Mouse (Mus musculus) hindbrain, embryonic 16.5 days (tissue): ENCODE measurements around the gene Necab2. TPM values are rescaled to one million over a fixed set of nuclear protein-coding genes. Genes with fewer than 3 reads are reported as not detected.

ENCODE experiments used
- ATAC-seq: fragments of 200-750 bp; cut with Nextera tagmentation; 2 replicates; pipeline ENCODE4 v1.8.0; 2017; ENCODE audit warnings: moderate TSS enrichment, moderate library complexity
- H3K27ac ChIP-seq: fragments of 300-500 bp; sonication (generic); 2 replicates; pipeline ENCODE4 v1.5.1; 2014; ENCODE audit warnings: low read depth, mild to moderate bottlenecking, control low read depth, low read length, moderate library complexity
- H3K27me3 ChIP-seq: fragments of 300-500 bp; sonication (generic); replicated peaks from 2 replicates; pipeline ENCODE4 v1.6.1; 2014; ENCODE audit warnings: low read length; ENCODE audit not compliant: control insufficient read depth, insufficient read depth
- H3K36me3 ChIP-seq: fragments of 300-500 bp; sonication (generic); 2 replicates; pipeline ENCODE4 v1.6.1; 2014; ENCODE audit warnings: mild to moderate bottlenecking, low read length, moderate library complexity, mixed read lengths; ENCODE audit not compliant: control insufficient read depth, insufficient read depth
- H3K4me1 ChIP-seq: fragments of 300-500 bp; sonication (generic); 2 replicates; pipeline ENCODE4 v1.6.1; 2014; ENCODE audit warnings: low read depth, low read length; ENCODE audit not compliant: control insufficient read depth, insufficient read depth
- H3K4me2 ChIP-seq: fragments of 300-500 bp; sonication (generic); 2 replicates; pipeline ENCODE4 v1.6.1; 2014; ENCODE audit warnings: mild to moderate bottlenecking, low read length, control low read depth, moderate library complexity
- H3K4me3 ChIP-seq: fragments of 300-500 bp; sonication (generic); 2 replicates; pipeline ENCODE4 v1.5.1; 2014; ENCODE audit warnings: mild to moderate bottlenecking, low read length, control low read depth, moderate library complexity
- H3K9ac ChIP-seq: fragments of 300-500 bp; sonication (generic); 2 replicates; pipeline ENCODE4 v1.6.1; 2014; ENCODE audit warnings: low read depth, mild to moderate bottlenecking, control low read depth, low read length, moderate library complexity
- H3K9me3 ChIP-seq: fragments of 300-500 bp; sonication (generic); 2 replicates; pipeline ENCODE4 v1.6.1; 2014; ENCODE audit warnings: mild to moderate bottlenecking, low read length, moderate library complexity; ENCODE audit not compliant: control insufficient read depth
- WGBS: fragments of 180-500 bp; shearing (Covaris S2); extraction: QIAGEN DNeasy Blood & Tissue Kit; methylation state at CpG from one replicate; pipeline ENCODE4 v1.1.7; 2014; 5-methylcytosine and 5-hydroxymethylcytosine counted together
- polyA plus RNA-seq: library from polyadenylated mRNA; unstranded; fragments of >200 nt; fragmentation: Nextera tagmentation; extraction: Ambion mirVana; gene quantifications from 2 replicates; pipeline ENCODE4 v1.2.1, GENCODE M21; 2015

The Necab2 gene
- polyA plus RNA-seq, 1 experiment from 2014 or later = 56.9 TPM

- no peak for ATAC-seq
- H3K4me3 ChIP-seq = no peak overlapping the region
- H3K4me2 ChIP-seq = no peak overlapping the region
- H3K27me3 ChIP-seq = no peaks in the 10 kb centered on the region
- WGBS = 67% methylated on average over 5 of the region's 5 CpGs
- no peak overlapping the region for H3K9ac ChIP-seq
- no peaks in the 10 kb centered on the region for H3K9me3 ChIP-seq
- peaks cover 12% of the 10 kb centered on the region for H3K4me1 ChIP-seq
- H3K36me3 ChIP-seq = no peaks in the 10 kb centered on the region
- H3K27ac ChIP-seq = no peak overlapping the region
Measured at GRCm38 (mm10) chr8:119442013-119442412, 4.5 kb upstream of the Necab2 start.

DNA sequence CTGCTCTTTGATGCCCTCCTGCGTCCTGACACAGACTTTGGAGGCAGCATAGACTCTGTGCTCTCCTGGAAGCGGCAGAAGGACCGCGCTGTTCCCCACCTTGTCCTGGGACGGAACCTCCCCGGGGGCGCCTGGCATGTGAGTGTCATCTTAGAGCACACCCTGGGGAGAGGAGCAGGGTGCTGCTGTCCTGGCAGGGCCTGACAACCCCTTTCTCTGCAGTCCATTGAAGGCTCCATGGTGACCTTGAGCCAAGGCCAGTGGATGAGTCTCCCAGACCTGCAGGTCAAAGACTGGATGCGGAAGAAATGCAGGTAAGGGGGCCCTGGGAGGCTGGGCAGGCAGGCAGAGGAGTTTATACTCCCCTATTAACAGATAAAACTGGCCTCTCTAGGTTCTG, 3.5 kb upstream of the Necab2 start:
- Histone ChIP-seq H3K36me3 (no peaks in the 10 kb centered on the region), H3K4me3 (no peak overlapping the region), H3K9ac (no peak overlapping the region), H3K9me3 (no peaks in the 10 kb centered on the region), H3K4me2 (no peak overlapping the region), H3K4me1 (peaks cover 12% of the 10 kb centered on the region), H3K27ac (no peak overlapping the region), H3K27me3 (no peaks in the 10 kb centered on the region)
- ATAC-seq = no peak
- WGBS = 91% methylated on average over 8 of the region's 8 CpGs

DNA sequence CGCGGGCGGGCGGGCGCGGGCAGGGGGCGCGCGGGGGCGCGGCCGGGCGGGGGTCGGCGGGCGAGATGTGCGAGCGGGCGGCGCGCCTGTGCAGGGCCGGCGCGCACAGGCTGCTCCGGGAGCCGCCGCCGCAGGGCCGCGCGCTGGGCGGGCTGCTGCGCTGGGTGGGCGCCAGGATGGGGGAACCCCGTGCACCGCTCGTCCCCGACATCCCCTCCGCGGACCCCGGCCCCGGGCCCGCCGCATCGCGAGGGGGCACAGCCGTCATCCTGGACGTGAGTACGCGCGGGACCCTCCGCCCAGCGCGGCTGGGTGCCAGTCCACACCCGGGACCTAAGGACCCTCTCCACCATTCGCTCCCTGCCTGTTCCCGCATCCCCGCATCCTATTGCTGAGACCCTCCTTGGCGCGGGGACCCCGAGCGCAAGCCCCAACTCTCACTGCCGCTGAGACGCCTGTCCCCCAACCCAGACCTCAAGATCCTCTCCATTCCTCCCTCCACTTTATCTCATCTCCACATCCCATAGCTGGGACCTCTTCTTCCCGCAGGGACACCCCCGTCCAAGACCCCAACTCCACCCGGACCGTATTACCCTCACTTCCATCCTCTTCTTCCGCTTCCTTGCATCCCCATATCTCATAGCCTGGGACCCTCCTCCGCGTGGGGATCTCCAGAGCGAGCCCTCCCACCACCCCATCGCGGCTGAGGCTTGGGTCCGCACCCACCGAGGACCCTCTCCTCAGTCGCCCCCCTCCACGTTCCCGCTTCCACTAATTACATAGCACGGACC, 666 bp downstream of the Necab2 start:
- peak; percentile 54 for ATAC-seq
- H3K27ac ChIP-seq = peak overlapping the region; percentile 36
- WGBS = under 1% methylated on average over 44 of the region's 80 CpGs

DNA sequence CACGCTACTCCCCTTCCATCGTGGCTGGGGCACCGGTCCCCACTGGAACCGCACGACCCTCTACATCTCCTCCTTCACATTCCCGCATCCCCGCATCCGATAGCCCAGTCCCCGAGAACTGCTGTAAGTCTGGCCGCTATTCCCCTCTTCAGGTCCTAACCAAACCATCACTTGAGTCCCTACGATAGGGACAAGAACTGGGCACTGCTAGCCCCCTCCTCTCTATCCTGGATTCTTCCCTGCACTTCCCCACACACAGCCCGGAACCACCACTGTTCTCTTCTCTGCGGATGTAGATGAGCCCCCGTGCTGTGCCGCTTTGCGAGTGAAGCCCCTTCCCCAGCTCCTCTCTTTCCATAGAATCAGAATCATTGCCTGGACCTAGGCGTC, 1.3 kb downstream of the Necab2 start:
- no peak overlapping the region for H3K27ac ChIP-seq
- H3K27me3 ChIP-seq = 0 out of 2 replicates have a peak, but pooled peaks cover 2% of the 10 kb centered on the region
- H3K9me3 ChIP-seq = no peaks in the 10 kb centered on the region
- no peaks in the 10 kb centered on the region for H3K36me3 ChIP-seq
- H3K4me1 ChIP-seq = peaks cover 4% of the 10 kb centered on the region; the same call in 1 of the 2 replicates
- 1% methylated on average over 17 of the region's 17 CpGs for WGBS
- ATAC-seq = no peak
- H3K4me3 ChIP-seq = peak overlapping the region; percentile 78
- peak overlapping the region; percentile 87 for H3K9ac ChIP-seq
- peak overlapping the region; percentile 96 for H3K4me2 ChIP-seq

More for the DNA sequence above, 666 bp downstream of the Necab2 start:
- Histone ChIP-seq H3K4me1 (peaks cover 4% of the 10 kb centered on the region; the same call in 1 of the 2 replicates), H3K4me2 (peak overlapping the region; percentile 96), H3K9me3 (no peaks in the 10 kb centered on the region), H3K4me3 (peak overlapping the region; percentile 78), H3K9ac (peak overlapping the region; percentile 87), H3K27me3 (0 out of 2 replicates have a peak, but pooled peaks cover 2% of the 10 kb centered on the region), H3K36me3 (no peaks in the 10 kb centered on the region)

GRCm38 (mm10) chr8:119449627-119450026, 3.1 kb downstream of the Necab2 start:
- Histone ChIP-seq H3K9me3 (no peaks in the 10 kb centered on the region), H3K9ac (0 out of 2 replicates have a peak overlapping the region, but pooled peaks have one; percentile 13), H3K27ac (no peak overlapping the region), H3K27me3 (0 out of 2 replicates have a peak, but pooled peaks cover 2% of the 10 kb centered on the region), H3K4me3 (no peak overlapping the region), H3K4me1 (peaks cover 4% of the 10 kb centered on the region; the same call in 1 of the 2 replicates), H3K4me2 (no peak overlapping the region), H3K36me3 (no peaks in the 10 kb centered on the region)
- no peak for ATAC-seq
- 65% methylated on average over 12 of the region's 12 CpGs for WGBS

DNA sequence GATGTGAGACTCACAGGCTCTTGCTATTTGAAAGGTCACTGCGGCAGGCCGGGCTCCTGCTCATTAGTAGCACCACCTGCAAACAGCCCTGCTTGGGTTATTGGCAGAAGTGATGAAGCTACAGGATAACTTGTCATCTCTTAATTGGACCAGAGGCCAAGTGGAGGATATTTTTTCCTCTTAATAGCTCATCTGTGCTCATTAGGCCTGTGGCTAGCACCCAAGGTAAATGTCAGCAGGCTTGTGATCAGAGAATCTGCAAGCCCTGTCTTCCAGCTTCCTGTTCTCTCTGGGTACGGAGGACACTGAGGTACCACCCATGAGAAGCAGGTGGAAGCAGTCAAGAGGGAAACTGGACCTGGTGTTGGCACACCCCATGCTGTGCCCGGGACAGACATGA, 4.6 kb downstream of the Necab2 start:
- Histone ChIP-seq H3K27ac (no peak overlapping the region), H3K27me3 (0 out of 2 replicates have a peak, but pooled peaks cover 2% of the 10 kb centered on the region), H3K4me1 (peaks cover 3% of the 10 kb centered on the region; the same call in 1 of the 2 replicates), H3K4me3 (no peak overlapping the region), H3K36me3 (no peaks in the 10 kb centered on the region), H3K4me2 (no peak overlapping the region), H3K9me3 (no peaks in the 10 kb centered on the region), H3K9ac (no peak overlapping the region)
- 72% methylated on average over 4 of the region's 4 CpGs for WGBS
- ATAC-seq = no peak

DNA sequence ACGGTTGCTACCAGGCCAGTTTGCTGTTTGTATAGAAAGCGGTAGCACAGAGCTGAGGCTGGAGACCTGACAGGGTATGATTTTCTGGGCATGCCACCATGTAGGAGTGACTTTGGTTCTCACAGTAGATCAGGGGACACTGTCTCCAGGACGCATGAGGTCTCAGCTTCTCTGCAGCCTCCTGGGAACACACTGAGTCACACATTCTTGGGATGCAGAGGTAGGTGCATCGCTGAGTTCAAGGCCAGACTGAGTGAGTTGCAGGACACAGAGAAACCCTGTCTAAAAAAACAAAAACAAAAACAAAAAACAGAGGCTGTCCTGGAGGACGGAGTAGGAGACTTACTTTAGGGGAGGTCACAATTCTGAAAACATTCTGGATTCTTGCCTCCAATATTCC, 6.4 kb downstream of the Necab2 start:
- Histone ChIP-seq H3K36me3 (no peaks in the 10 kb centered on the region), H3K9ac (no peak overlapping the region), H3K4me3 (no peak overlapping the region), H3K27me3 (0 out of 2 replicates have a peak, but pooled peaks cover 2% of the 10 kb centered on the region), H3K9me3 (no peaks in the 10 kb centered on the region), H3K4me2 (no peak overlapping the region), H3K4me1 (no peaks in the 10 kb centered on the region; the same call in 1 of the 2 replicates), H3K27ac (no peak overlapping the region)
- WGBS = 84% methylated on average over 5 of the region's 5 CpGs
- ATAC-seq = no peak

DNA sequence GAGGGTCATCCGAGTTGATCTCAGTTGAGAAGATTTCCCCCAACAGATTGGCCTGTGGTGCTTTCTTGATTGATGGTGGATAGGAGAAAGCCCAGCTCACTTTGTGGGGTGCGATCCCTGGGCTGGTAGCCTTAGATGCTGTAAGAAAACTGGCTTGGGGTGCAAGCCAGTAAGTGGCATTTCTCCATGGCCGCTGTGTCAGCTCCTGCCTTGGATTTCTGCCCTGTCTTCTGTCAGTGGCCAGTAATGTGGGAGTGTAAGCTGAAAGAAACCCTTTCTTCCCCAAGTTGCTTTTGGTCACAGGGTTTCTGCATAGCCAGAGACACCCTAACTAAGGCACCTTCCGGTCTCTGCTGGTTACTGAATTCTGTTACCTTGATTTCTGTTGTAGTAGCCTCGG, 9.5 kb downstream of the Necab2 start:
- Histone ChIP-seq H3K27me3 (no peaks in the 10 kb centered on the region), H3K36me3 (no peaks in the 10 kb centered on the region), H3K9me3 (no peaks in the 10 kb centered on the region), H3K4me1 (peaks cover 5% of the 10 kb centered on the region; the same call in 1 of the 2 replicates), H3K9ac (no peak overlapping the region), H3K4me2 (no peak overlapping the region), H3K4me3 (no peak overlapping the region), H3K27ac (no peak overlapping the region)
- 85% methylated on average over 5 of the region's 5 CpGs for WGBS
- ATAC-seq = no peak

- Histone ChIP-seq H3K36me3 (no peaks in the 10 kb centered on the region), H3K27ac (no peak overlapping the region), H3K9me3 (no peaks in the 10 kb centered on the region), H3K4me2 (peak overlapping the region; percentile 3; the same call in 1 of the 2 replicates), H3K27me3 (no peaks in the 10 kb centered on the region; the same call in 1 of the 2 replicates), H3K9ac (no peak overlapping the region), H3K4me1 (peaks cover 7% of the 10 kb centered on the region; the same call in 1 of the 2 replicates), H3K4me3 (no peak overlapping the region)
- peak; percentile 54; the same call in 1 of the 2 replicates for ATAC-seq
- WGBS = 20% methylated on average over 16 of the region's 16 CpGs
Measured at GRCm38 (mm10) chr8:119459724-119460123, 13.2 kb downstream of the Necab2 start.
